Mouse (Mus musculus) frontal cortex, postnatal 10 days (tissue): ENCODE measurements at regions not wholly inside any gene's neighbourhood (a gene's known extent, or its start where the extent isn't known, plus 50 kb on each side); places are given as distances from the start of the nearest gene placed in this dataset.
A peak's percentile ranks its signal among the peaks of the same experiment; 100 is the strongest.

Source experiments
- DNase-seq, 2 experiments: peaks; one replicate each; pipeline ENCODE4 v3.0.0; 2022; ENCODE audit warnings: low spot score in 2 of 2, mixed read lengths in 1 of 2

GRCm38 (mm10) chr9:120676771-120677170 is 105.5 kb downstream of the Rpl14 start:
- DNase-seq, result no peak

DNA sequence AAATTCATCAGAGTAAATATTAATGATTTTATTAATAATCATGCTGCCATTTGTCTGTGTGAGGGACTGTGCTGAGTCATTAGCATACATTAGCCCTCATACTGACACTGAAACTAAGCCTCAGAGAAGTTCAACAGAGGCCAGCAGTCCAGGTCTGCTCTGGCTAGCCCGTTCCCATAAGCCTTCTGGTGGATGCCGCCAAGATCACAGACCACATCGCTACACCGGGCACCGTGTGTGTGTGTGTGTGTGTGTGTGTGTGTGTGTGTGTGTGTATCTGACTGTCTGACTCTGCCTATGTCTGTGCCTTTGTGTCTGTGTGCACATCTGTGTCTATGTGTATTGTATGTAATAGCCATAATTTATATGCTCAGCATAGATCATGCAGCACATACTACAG is 106.0 kb downstream of the Rpl14 start:
- no peak for DNase-seq

DNA sequence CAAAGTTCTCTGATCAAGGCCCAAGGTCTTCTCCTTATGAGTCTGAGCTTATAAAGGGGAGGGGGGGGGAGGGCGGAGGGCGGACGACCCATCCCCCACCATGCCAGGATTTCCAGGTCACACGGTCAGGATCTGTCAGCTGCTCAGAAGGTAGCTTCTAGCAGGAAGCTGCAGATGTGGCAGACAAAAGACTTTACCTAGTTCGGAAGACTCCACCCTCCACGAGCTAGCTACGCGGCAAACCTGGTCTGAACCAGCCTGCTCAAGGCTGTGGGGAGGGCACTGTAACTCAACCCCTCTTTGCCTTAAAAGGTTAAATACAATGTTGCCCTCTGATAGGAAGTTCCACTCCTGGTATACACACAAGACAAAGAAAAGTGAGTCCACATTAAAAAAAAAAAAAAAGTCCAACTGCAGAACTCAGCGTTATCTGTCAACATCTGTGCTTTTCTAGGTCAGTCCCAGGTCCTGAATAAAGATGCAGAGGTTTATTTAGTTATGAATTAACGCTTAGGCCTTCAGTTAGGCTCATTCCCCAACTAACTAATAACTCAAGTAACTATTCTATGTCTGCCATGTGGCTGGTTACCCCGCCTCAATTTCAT is 108.7 kb downstream of the Rpl14 start:
- no peak for DNase-seq

DNA sequence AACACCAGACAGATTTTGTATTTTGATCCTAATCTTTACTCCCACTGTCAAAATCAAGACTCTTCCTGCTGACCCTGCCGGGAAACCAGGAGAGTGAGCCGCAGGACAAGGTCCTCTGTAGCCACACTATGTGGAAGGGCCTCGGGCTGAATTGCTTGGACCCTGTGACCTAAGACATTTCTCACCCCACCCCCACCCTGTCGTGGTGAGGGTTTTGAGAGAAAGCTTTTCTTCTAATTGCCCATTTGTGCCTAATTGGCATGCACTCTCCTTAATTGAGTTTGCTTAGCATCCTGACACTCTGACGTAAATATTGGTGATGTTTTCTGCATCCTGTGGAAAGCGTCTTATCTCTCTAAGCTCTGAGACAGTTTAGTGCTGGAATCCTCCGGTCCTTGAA is 110.2 kb downstream of the Rpl14 start:
- DNase-seq, result no peak

GRCm38 (mm10) chr9:120685961-120686360 is 114.7 kb downstream of the Rpl14 start:
- DNase-seq, result no peak

DNA sequence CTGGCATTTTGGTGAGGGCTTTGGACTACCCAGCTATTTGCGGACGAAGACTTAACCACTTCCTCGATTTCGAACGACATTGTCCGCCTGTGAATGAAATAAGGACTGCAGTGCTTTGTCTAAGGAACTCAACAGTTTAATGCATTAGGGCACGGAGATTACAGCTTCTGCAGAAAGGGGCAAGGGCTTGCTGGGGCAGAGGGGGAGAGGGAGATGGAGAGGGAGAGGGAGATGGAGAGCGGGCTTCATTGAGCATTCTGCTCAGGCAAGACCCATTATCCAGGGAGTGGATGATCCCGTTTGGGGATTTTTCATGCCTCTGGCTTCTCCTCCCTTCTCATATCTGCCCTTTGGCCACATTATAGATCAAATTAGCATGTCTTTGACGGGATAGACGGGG is 117.8 kb downstream of the Rpl14 start:
- no peak for DNase-seq

GRCm38 (mm10) chr9:120690510-120690909 is 119.3 kb downstream of the Rpl14 start:
- no peak for DNase-seq

GRCm38 (mm10) chr9:120690961-120691941 is 120.0 kb downstream of the Rpl14 start:
- peak; percentile 76 to 81 for DNase-seq

- no peak for DNase-seq
These were observed 120.7 kb downstream of the Rpl14 start for GRCm38 (mm10) chr9:120691971-120692401.

GRCm38 (mm10) chr9:120694457-120694856 is 123.2 kb downstream of the Rpl14 start:
- DNase-seq, result no peak

DNA sequence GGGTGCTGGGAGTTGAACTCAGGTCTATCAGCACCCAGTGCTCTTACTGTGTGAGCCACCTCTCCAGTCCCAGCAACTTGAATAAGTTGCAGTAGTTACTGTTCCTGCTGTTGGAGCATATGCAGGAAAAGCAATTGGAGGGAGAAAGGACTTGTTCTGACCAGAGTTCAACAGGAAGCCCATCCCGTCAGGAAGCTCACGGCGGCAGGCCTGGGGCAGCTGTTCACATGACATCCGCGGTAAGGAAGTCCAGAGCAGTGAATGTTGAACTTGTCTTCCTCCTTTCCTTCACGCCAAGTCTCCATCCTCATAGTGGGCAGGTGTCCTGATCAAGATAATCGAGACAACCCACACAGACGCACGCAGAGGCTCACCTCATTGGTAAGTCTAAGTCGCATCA is 124.7 kb downstream of the Rpl14 start:
- no peak for DNase-seq

- DNase-seq, result no peak
These were observed 126.5 kb downstream of the Rpl14 start for GRCm38 (mm10) chr9:120697749-120698148.

DNA sequence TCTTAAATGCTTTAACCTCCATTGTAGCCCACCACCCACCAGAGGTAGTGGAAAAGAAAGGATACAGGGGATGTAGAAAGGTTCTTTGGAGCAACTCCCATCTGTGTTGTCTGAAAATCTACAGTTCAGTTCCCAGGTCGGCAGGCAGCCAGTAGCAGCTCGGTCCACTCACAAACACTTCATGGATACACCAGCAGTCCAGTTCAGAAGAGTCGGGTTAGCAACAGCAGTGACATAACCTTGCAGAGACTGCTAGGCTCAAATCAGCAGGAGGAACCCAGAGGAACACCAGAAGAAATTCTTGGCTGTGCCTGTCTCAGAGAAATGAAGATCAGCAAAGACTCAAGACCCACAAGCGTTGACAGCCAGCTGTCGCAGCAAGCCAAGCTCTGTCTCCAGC is 128.5 kb downstream of the Rpl14 start:
- DNase-seq, result no peak

GRCm38 (mm10) chr9:120702836-120703235 is 131.6 kb downstream of the Rpl14 start:
- no peak for DNase-seq

DNA sequence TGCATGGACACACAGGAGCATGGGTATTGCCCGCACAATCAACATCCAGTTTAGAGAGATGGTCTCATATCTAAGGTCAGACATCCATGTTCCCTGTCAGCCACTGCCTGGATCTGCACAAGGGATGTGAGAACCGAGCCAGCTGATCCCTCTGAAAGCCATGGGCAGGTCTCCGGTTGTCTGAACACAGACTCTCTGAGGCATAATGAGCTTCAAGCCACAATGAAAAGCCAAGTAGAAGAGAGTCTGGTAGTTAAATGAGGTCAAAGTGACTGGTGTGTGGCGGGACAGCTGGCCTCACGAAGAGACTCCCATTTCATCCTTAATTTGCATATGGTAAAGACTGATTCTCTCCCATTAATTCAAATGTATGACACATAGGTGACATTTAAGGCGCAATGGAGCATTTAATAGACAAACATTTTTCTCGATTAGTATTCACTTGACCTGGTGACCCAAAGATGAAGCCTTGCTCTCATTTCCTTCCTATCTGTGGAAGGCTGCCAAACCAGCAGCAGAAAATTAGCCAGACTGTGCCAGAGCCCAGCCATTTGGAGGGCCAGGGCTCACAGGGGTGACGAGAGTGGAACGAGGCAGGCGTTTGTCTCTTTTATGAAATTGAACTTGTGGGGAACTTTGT is 132.2 kb downstream of the Rpl14 start:
- DNase-seq, result no peak

- no peak for DNase-seq
These were observed 135.4 kb downstream of the Rpl14 start for GRCm38 (mm10) chr9:120706562-120707198.

- DNase-seq, result no peak
These were observed 137.3 kb downstream of the Rpl14 start for GRCm38 (mm10) chr9:120708507-120708906.

DNA sequence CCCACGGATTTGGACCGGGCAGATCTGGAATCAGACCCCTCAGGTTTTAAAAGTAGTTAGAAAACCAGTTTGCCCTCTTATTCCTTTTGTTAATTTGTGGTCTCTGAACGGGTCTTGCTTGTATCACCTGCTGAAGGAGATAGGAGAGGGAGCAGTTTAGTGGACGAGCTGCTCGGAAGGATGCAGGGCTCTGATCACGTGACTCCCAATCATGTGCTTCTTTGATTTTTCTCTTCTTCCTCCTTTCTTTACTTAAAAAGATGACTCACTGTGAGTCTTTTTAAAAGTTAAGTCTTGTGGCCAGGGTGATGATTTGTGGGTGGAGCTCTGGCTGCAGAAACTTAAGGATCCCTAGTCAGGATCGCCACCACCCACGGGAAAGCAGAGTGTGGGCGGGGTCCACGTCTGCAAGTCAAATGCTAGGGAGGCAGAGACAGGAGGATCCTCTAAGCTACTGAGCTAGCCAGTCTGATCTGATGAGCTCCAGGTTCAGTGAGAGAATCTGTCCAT is 138.0 kb downstream of the Rpl14 start:
- DNase-seq, result no peak

- DNase-seq, result no peak
These were observed 141.7 kb downstream of the Rpl14 start for GRCm38 (mm10) chr9:120712987-120713386.

DNA sequence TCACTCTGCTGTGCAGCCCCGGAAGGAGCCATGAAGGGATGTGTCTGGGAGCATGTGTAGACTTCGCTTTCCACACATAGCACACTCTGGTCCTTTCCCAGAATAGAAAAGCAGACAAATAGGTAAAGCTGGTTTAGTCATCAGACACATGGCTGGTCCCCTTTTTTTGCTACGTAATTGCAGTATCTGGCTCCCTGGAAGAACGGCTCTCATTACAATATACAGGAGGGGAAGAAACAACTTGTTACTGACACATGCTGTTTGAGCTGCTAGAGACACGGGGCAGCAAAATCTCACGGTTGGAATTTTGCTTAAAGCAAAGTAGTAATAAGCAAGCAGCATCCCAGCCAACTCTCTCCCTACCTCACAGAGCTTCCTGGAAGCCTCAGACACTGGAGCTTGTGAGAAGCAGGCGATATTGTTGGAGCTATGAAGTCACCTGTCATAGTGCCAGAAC is 144.4 kb downstream of the Rpl14 start:
- no peak for DNase-seq

DNA sequence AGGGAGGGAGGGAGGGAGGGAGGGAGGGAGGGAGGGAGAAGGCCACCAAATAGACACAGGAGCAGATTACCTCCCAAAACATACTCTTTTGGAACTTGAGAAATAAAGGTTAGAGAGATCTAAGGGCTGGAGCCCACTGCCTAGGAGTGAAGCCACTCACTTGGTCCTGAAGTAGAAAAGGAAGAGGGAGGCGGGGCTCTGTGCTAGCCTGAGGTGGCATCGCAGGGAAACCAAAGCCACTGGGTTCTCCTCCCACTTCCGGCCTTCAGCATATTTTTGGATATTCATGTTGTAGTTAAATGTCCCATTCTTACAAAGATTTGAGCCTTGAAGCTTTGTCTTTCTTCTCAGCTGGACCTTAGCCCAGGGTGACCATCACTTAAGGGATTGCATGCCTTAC is 147.6 kb downstream of the Rpl14 start:
- DNase-seq, result no peak
